Mouse (Mus musculus) left cerebral cortex, adult 2 months (tissue): ENCODE results near the gene Ranbp2. TPM values are rescaled to one million over a fixed set of nuclear protein-coding genes. Genes with fewer than 3 reads are reported as not detected.

Experiments
- DNase-seq, 2 experiments: peaks; one replicate each; pipeline ENCODE4 v3.0.0; 2021 to 2022; ENCODE audit warnings: low spot score in 2 of 2, mixed read lengths in 1 of 2; ENCODE audit errors: extremely low spot score in 1 of 2
- H3K27ac ChIP-seq: fragments of 200-600 bp; 2 replicates; pipeline ENCODE4 v1.8.1; 2022
- H3K4me3 ChIP-seq: fragments of 200-600 bp; 2 replicates; pipeline ENCODE4 v1.8.1; 2022
- CTCF ChIP-seq: fragments of 200-600 bp; IDR thresholded peaks from 2 replicates; pipeline ENCODE4 v1.8.1; 2022; ENCODE audit warnings: antibody characterized with exemption, mild to moderate bottlenecking, moderate library complexity
- intact Hi-C: fragments of 180-260 bp; cut with DNase I; formaldehyde crosslinking; loops from one replicate; pipeline ENCODE4 v1.15.1; 2025
- total RNA-seq, 2 experiments: library from RNA; stranded (reverse); gene quantifications; 2 replicates each; pipeline ENCODE4 v1.2.3; 2021

Ranbp2 gene
- total RNA-seq, 2 experiments from 2014 or later: 92.3 to 96.3 TPM

GRCm38 (mm10) chr10:58445850-58446249, 870 bp upstream of the Ranbp2 start:
- TF ChIP-seq CTCF: no peak
- Histone ChIP-seq H3K4me3 (peak overlapping the region; percentile 93), H3K27ac (peak overlapping the region; percentile 97)
- intact Hi-C loops: loop anchor here (1.0 to 5.0 kb wide), 4 partner anchors 44 to 85 kb away; no protein-coding TSS in a partner anchor
- no peak for DNase-seq

GRCm38 (mm10) chr10:58447280-58447781, 611 bp downstream of the Ranbp2 start:
- no peak for TF ChIP-seq CTCF
- Histone ChIP-seq H3K4me3 (peak overlapping the region; percentile 93), H3K27ac (peak overlapping the region; percentile 97)
- intact Hi-C loops: loop anchor here (2.0 to 5.0 kb wide), 3 partner anchors 45 to 87 kb away; no protein-coding TSS in a partner anchor
- no peak for DNase-seq

- no peak for TF ChIP-seq CTCF
- no peak overlapping the region for H3K27ac ChIP-seq
- intact Hi-C loops: no loop called here
- DNase-seq: no peak
- H3K4me3 ChIP-seq: no peak overlapping the region
Observed at GRCm38 (mm10) chr10:58451575-58451974, 4.9 kb downstream of the Ranbp2 start.

- intact Hi-C loops: no loop called here
- TF ChIP-seq CTCF: no peak
- Histone ChIP-seq H3K4me3 (no peak overlapping the region), H3K27ac (no peak overlapping the region)
- DNase-seq: no peak
Observed at GRCm38 (mm10) chr10:58452185-58452584, 5.5 kb downstream of the Ranbp2 start.

- no peak for TF ChIP-seq CTCF
- intact Hi-C loops: loop anchor here (5.0 kb wide), 1 partner anchor 32 kb away; no protein-coding TSS in a partner anchor
- DNase-seq: no peak
- H3K27ac ChIP-seq: no peak overlapping the region
- no peak overlapping the region for H3K4me3 ChIP-seq
Observed at GRCm38 (mm10) chr10:58459896-58460295, 13.2 kb downstream of the Ranbp2 start.

- TF ChIP-seq CTCF: no peak
- Histone ChIP-seq H3K27ac (peak overlapping the region; percentile 63), H3K4me3 (no peak overlapping the region)
- intact Hi-C loops: loop anchor here (5.0 to 10.0 kb wide), 2 partner anchors 95 to 952 kb away; no protein-coding TSS in a partner anchor
- DNase-seq: no peak
Observed at GRCm38 (mm10) chr10:58477086-58477755, 30.5 kb downstream of the Ranbp2 start.

GRCm38 (mm10) chr10:58478071-58478578, 31.4 kb downstream of the Ranbp2 start:
- Histone ChIP-seq H3K27ac (peak overlapping the region; percentile 63), H3K4me3 (no peak overlapping the region)
- intact Hi-C loops: loop anchor here (5.0 to 10.0 kb wide), 2 partner anchors 96 to 953 kb away; no protein-coding TSS in a partner anchor
- TF ChIP-seq CTCF: no peak
- DNase-seq: no peak

- intact Hi-C loops: loop anchor here (5.0 to 10.0 kb wide), 2 partner anchors 98 to 955 kb away; no protein-coding TSS in a partner anchor
- no peak overlapping the region for H3K4me3 ChIP-seq
- peak overlapping the region; percentile 45; the same call in 1 of the 2 replicates for H3K27ac ChIP-seq
- TF ChIP-seq CTCF: no peak
- DNase-seq: no peak
Observed at GRCm38 (mm10) chr10:58479954-58480490, 33.3 kb downstream of the Ranbp2 start.

GRCm38 (mm10) chr10:58491031-58491430, 44.3 kb downstream of the Ranbp2 start:
- no peak for TF ChIP-seq CTCF
- no peak for DNase-seq
- intact Hi-C loops: loop anchor here (2.0 to 5.0 kb wide), 2 partner anchors 20 to 34 kb away; no protein-coding TSS in a partner anchor
- no peak overlapping the region for H3K4me3 ChIP-seq
- H3K27ac ChIP-seq: no peak overlapping the region

GRCm38 (mm10) chr10:58495637-58496036, 48.9 kb downstream of the Ranbp2 start:
- Histone ChIP-seq H3K27ac (no peak overlapping the region), H3K4me3 (no peak overlapping the region)
- DNase-seq: no peak
- intact Hi-C loops: no loop called here
- peak; percentile 30 for TF ChIP-seq CTCF

GRCm38 (mm10) chr10:58496732-58497131, 50.0 kb downstream of the Ranbp2 start:
- DNase-seq: no peak
- TF ChIP-seq CTCF: no peak
- H3K27ac ChIP-seq: no peak overlapping the region; the same call in 1 of the 2 replicates
- intact Hi-C loops: no loop called here
- H3K4me3 ChIP-seq: no peak overlapping the region
